Mouse (Mus musculus) testis, adult 2 months (tissue): ENCODE measurements around the gene Mfap1a.

Experiments
- CTCF ChIP-seq: fragments of 200-500 bp; IDR thresholded peaks from 2 replicates; pipeline ENCODE4 v1.5.1; 2012; ENCODE audit warnings: low read depth, mild to moderate bottlenecking, inconsistent platforms, low read length, moderate library complexity; ENCODE audit not compliant: control insufficient read depth, insufficient read depth, insufficient replicate concordance
- POLR2A ChIP-seq: fragments of 200-500 bp; IDR thresholded peaks from 2 replicates; pipeline ENCODE4 v1.6.1; 2012; ENCODE audit warnings: low read depth, mild to moderate bottlenecking, inconsistent platforms, low read length, moderate library complexity; ENCODE audit not compliant: control insufficient read depth

DNA sequence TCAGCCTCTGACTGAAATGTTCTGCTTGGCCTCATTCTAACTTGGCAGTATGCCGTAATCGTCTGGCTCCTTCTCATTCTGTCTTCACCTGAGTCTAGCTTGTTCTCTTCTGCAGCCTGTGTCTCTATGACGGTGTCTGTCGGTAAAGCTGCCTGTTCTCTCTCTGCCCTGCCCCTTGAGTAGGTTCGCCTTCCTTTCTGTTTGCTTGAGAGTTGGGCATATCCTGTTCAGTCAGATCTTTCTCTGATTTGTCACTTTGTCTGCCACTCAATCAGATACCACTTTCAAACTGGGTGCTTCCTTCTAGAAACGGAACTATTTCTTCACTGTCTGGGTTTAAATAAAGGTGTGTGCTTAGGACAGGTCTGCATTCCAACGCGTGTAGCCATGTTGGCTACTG, 4.9 kb upstream of the Mfap1a start:
- no peak for TF ChIP-seq CTCF
- no peak for TF ChIP-seq POLR2A
